Mouse (Mus musculus) ES-E14 (cell line): ENCODE measurements around the gene Marc1. TPM values are rescaled to one million over a fixed set of nuclear protein-coding genes. Genes with fewer than 3 reads are reported as not detected.

Experiments
- DNase-seq: peaks from one replicate; pipeline ENCODE4 v3.0.0-alpha.2; 2013; ENCODE audit warnings: low read depth, low spot score
- H3K27ac ChIP-seq: 2 replicates; pipeline ENCODE4 v1.5.1; 2012; ENCODE audit warnings: low read depth, mild to moderate bottlenecking, low read length, moderate library complexity, mixed read lengths; ENCODE audit not compliant: poor library complexity, insufficient read depth, severe bottlenecking
- H3K36me3 ChIP-seq: 2 replicates; pipeline ENCODE4 v1.6.1; 2012; ENCODE audit warnings: mild to moderate bottlenecking, low read length, moderate library complexity, mixed read lengths; ENCODE audit not compliant: control insufficient read depth, poor library complexity, insufficient read depth, severe bottlenecking
- H3K4me1 ChIP-seq, 2 experiments: fragments of 150-350 bp in 1 of 2; sonication (generic) in 1 of 2; 2 replicates each; pipeline ENCODE4 v1.6.1; 2012; ENCODE audit warnings: low read length in 2 of 2, mild to moderate bottlenecking in 1 of 2, mixed read lengths in 1 of 2; ENCODE audit not compliant: control insufficient read depth in 2 of 2, insufficient read depth in 2 of 2, poor library complexity in 1 of 2
- H3K4me3 ChIP-seq, 2 experiments: fragments of 150-350 bp in 1 of 2; sonication (generic) in 1 of 2; 2 replicates each; pipeline ENCODE4 v1.5.1; 2012; ENCODE audit warnings: low read length in 2 of 2, low read depth in 1 of 2, mild to moderate bottlenecking in 1 of 2, mixed read lengths in 1 of 2; ENCODE audit not compliant: insufficient read depth in 1 of 2, poor library complexity in 1 of 2, severe bottlenecking in 1 of 2
- H3K9ac ChIP-seq: 2 replicates; pipeline ENCODE4 v1.6.1; 2012; ENCODE audit warnings: low read depth, mild to moderate bottlenecking, low read length, mixed read lengths; ENCODE audit not compliant: poor library complexity, insufficient read depth, severe bottlenecking
- H3K9me3 ChIP-seq: fragments of 150-350 bp; sonication (generic); 2 replicates; pipeline ENCODE4 v1.6.1; 2012; ENCODE audit warnings: low read depth, mild to moderate bottlenecking, low read length; ENCODE audit not compliant: control insufficient read depth, insufficient read depth
- CHD2 ChIP-seq: IDR thresholded peaks from 2 replicates; pipeline ENCODE4 v1.6.1; 2014; ENCODE audit warnings: mild to moderate bottlenecking, low read depth, low read length, inconsistent platforms
- HCFC1 ChIP-seq: IDR thresholded peaks from 2 replicates; pipeline ENCODE4 v1.6.1; 2012; ENCODE audit warnings: low read length, inconsistent platforms, borderline replicate concordance; ENCODE audit not compliant: insufficient read depth
- MAFK ChIP-seq: IDR thresholded peaks from 2 replicates; pipeline ENCODE4 v1.6.1; 2014; ENCODE audit warnings: mild to moderate bottlenecking, low read depth, low read length, inconsistent platforms; ENCODE audit not compliant: insufficient read depth
- ZC3H11A ChIP-seq: IDR thresholded peaks from 2 replicates; pipeline ENCODE4 v1.6.1; 2012; ENCODE audit warnings: low read depth, mild to moderate bottlenecking, inconsistent platforms, low read length, borderline replicate concordance
- ZNF384 ChIP-seq: IDR thresholded peaks from 2 replicates; pipeline ENCODE4 v1.6.1; 2012; ENCODE audit warnings: low read depth, low read length, inconsistent platforms
- in situ Hi-C, 2 experiments: fragments of 600-800 bp; cut with MboI; formaldehyde crosslinking; loops; one replicate each; pipeline ENCODE4 v1.15.1; 2025; ENCODE audit warnings: low sequenced_read_pairs in 2 of 2, inconsistent platforms in 1 of 2; ENCODE audit not compliant: unreplicated experiment in 2 of 2
- total RNA-seq: library from RNA; depleted of rRNA; stranded (reverse); fragments of 300-350 nt; gene quantifications from 2 replicates; pipeline ENCODE4 v1.2.3, GENCODE M21; 2012; rRNA removed

The Marc1 gene
- 0.18 TPM in 1 of 2 replicates, not detected in the other for total RNA-seq

- in situ Hi-C loops, result no loop called here
Observed at GRCm38 (mm10) chr1:184810780-184811575, at the start of gene Marc1. Gene Marc1 (minus strand): TSS chr1:184811313.

GRCm38 (mm10) chr1:184860276-184860675, 49.2 kb upstream of the Marc1 start:
- Histone ChIP-seq H3K4me1 (no peaks in the 10 kb centered on the region), H3K27ac (no peak overlapping the region), H3K9ac (no peak overlapping the region), H3K36me3 (no peaks in the 10 kb centered on the region), H3K9me3 (no peaks in the 10 kb centered on the region), H3K4me3 (no peak overlapping the region)
- in situ Hi-C loops, result no loop called here
- TF ChIP-seq CHD2 (no peak), MAFK (no peak), ZC3H11A (no peak), ZNF384 (no peak), HCFC1 (no peak)
- DNase-seq, result no peak

More at GRCm38 (mm10) chr1:184810780-184811575, at the start of gene Marc1:
- Histone ChIP-seq H3K4me3 (peak within 1 kb of the TSS; percentile 54 to 73), H3K9ac (peak within 1 kb of the TSS; percentile 46; the same call in 1 of the 2 replicates), H3K4me1 (peaks cover 2 to 3% of the 10 kb centered on the region in 2 experiments; a peak in 1 of 4 replicates), H3K9me3 (no peaks in the 10 kb centered on the region), H3K36me3 (no peaks in the 10 kb centered on the region), H3K27ac (no peak within 1 kb of the TSS)
- TF ChIP-seq ZNF384, result no peak
- TF ChIP-seq MAFK, result no peak
- TF ChIP-seq ZC3H11A, result no peak
- TF ChIP-seq HCFC1, result no peak
- no peak for TF ChIP-seq CHD2
- no peak for DNase-seq

GRCm38 (mm10) chr1:184858253-184858652, 47.1 kb upstream of the Marc1 start:
- H3K27ac ChIP-seq, result no peak overlapping the region
- no peak overlapping the region for H3K9ac ChIP-seq
- in situ Hi-C loops, result no loop called here
- H3K4me1 ChIP-seq, result peaks cover 0 to 4% of the 10 kb centered on the region in 2 experiments; a peak in 2 of 4 replicates
- H3K9me3 ChIP-seq, result no peaks in the 10 kb centered on the region
- no peak for TF ChIP-seq MAFK
- no peak for TF ChIP-seq CHD2
- no peaks in the 10 kb centered on the region for H3K36me3 ChIP-seq
- DNase-seq, result no peak
- no peak overlapping the region for H3K4me3 ChIP-seq

- no peak for DNase-seq
- H3K36me3 ChIP-seq, result no peaks in the 10 kb centered on the region
- no peak overlapping the region for H3K4me3 ChIP-seq
- no peaks in the 10 kb centered on the region for H3K9me3 ChIP-seq
- no peak for TF ChIP-seq HCFC1
- no peak for TF ChIP-seq MAFK
- no peak for TF ChIP-seq ZC3H11A
- no peak for TF ChIP-seq ZNF384
- no peak for TF ChIP-seq CHD2
- H3K27ac ChIP-seq, result no peak overlapping the region
- in situ Hi-C loops, result no loop called here
- H3K9ac ChIP-seq, result no peak overlapping the region
- H3K4me1 ChIP-seq, result peaks cover 0 to 4% of the 10 kb centered on the region in 2 experiments; a peak in 2 of 4 replicates
Observed at GRCm38 (mm10) chr1:184857216-184857615, 46.1 kb upstream of the Marc1 start.
